Mouse (Mus musculus) left cerebral cortex, postnatal 14 days (tissue): ENCODE results near the gene Bri3. TPM values are rescaled to one million over a fixed set of nuclear protein-coding genes. Genes with fewer than 3 reads are reported as not detected.
A peak's percentile ranks its signal among the peaks of the same experiment; 100 is the strongest.

Experiments used
- DNase-seq, 2 experiments: peaks; one replicate each; pipeline ENCODE4 v3.0.0; 2021 to 2022; ENCODE audit warnings: low spot score in 2 of 2, mixed read lengths in 1 of 2
- intact Hi-C: fragments of 180-260 bp; cut with DNase I; formaldehyde crosslinking; loops from one replicate; pipeline ENCODE4 v1.15.1; 2025
- total RNA-seq, 2 experiments: library from RNA; stranded (reverse); gene quantifications; 2 replicates each; pipeline ENCODE4 v1.2.3; 2021

Bri3 gene
- total RNA-seq, 2 experiments from 2014 or later: 62.1 to 75.0 TPM

DNA sequence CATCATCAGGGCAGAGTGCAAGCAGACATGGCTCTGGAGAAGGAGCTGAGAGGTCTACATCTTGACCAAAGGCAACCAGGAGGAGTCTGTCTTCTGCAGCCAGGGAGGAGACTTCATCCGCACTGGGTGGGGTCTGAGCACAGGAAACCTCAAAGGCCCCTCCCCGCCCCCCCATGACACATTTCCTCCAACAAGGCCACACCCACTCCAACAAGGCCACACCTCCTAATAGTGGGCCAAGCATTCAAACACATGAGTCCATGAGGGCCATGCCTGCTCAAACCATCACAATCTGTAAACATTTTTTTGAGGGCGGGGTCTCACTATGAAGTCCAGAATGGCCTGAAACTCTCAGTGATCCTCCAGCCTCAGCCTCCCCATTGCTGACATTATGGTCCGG lies 135.2 kb downstream of the Bri3 start:
- intact Hi-C loops: no loop called here

DNA sequence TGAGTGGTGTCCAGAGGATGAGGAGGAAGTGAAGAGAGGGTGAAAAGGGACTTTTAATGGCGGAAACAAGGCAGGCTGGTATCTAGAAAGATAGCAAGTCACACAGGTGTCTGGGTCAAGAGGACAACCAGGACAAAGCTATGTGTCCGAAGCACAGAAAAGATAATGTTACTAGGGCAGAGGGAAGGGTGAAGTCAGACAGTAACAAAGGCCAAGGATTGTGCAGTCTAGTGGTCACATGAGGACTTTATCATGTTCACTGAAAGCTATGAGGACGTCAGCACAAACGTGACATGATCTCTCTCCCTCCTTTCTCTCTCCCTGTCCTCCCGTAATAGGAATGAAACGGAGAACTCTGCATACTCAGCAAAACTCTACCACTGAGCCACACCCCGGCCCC lies 136.5 kb downstream of the Bri3 start:
- no peak for DNase-seq
- intact Hi-C loops: no loop called here

More for the DNA sequence above, 135.2 kb downstream of the Bri3 start:
- DNase-seq: no peak

DNA sequence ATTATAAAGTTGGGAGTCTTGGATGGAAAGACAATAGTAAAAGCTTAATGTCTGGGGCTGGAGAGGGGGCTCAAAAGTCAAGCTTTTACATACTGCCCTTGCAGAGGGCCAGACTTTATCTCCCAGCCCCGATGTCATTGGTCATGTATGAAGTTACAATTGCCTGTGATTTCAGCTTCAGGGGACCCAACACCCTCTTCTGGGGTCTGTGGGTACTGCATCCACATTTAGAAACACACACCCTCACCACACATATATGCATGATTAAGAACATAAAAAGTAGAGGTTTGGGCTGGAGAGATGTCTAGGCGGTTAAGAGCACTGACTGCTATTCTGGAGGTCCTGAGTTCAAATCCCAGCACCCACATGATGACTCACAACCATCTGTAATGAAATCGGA lies 137.5 kb downstream of the Bri3 start:
- intact Hi-C loops: no loop called here
- peak in 1 of 2 experiments; percentile 28 for DNase-seq

DNA sequence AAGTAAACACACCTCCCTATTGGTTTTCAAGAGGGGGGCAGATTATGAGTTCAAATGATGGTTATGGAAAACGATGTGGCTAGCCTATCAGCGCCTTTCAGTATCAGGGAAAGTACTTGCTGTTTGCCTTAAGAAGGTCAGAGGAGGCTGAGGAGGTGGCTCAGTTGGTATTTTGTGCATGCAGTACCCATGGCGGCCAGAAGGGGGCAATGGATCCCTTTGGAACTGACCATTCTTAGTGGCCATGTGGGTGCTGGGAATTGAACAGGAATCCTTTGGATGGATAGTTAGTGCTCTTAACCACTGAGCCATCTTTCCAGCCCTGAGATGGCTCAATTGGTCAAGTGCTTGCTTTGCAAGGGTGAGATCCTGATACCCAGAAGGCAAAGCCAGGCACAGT lies 139.7 kb downstream of the Bri3 start:
- no peak for DNase-seq
- intact Hi-C loops: no loop called here

DNA sequence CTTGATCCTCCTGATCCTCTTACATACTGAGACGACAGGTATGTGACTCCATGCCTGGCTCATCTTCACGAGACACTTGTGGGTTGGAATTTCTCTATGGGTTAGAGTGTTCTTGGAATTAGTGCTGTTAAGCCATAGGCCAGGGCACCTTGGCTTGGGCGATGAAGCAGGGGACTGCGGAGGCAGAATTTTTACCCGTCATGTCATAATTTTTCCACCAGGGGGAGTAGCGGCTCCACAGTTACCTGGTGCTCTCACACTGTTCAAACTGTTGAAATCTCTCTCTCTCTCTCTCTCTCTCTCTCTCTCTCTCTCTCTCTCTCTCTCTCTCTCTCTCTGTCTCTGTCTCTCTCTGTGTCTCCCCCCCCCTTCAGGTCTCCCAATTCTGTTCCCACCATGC lies 143.6 kb downstream of the Bri3 start:
- peak; percentile 44 to 76 for DNase-seq
- intact Hi-C loops: loop anchor here (2.0 kb wide), 2 partner anchors 339 to 347 kb away; no protein-coding TSS in a partner anchor

DNA sequence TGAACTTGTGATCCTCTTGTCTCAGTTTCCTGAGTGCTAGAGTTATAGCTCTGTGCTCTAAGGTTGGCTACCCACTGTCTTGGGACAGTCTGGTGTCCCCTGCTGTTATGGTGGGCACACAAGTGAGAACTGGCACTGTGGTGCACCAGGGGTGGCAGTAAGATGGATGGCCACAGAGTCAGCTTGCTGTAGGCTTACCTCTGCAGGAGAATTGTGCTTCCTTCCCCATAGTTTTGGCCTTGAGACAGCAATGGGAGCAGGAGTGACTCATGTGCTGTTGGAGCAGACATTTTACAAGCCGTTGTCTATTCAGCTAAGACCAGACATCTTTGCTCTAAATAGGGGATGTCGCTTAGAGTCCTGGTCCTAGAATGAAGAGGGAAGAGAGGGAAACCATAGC lies 149.9 kb downstream of the Bri3 start:
- DNase-seq: no peak
- intact Hi-C loops: no loop called here

DNA sequence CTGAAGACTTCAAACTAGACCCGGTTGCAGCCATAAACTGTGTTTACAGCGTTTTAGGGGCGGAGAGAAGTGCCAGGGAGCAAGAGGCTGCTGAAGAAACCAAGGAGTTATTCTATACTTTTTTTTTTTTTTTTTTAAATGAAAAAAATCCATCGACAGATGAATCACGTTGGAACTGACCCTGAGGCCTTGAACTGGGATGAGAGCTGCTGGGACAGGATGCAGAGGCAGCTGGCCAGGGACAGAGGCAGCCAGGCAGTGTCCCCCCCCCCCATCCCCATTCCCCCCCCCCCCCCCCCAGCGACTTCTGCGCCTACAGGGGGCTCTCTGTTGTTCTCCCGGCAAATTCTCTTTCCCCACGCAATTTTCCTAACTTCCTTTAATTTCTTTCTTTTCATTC lies 153.3 kb downstream of the Bri3 start:
- DNase-seq: no peak
- intact Hi-C loops: no loop called here

DNA sequence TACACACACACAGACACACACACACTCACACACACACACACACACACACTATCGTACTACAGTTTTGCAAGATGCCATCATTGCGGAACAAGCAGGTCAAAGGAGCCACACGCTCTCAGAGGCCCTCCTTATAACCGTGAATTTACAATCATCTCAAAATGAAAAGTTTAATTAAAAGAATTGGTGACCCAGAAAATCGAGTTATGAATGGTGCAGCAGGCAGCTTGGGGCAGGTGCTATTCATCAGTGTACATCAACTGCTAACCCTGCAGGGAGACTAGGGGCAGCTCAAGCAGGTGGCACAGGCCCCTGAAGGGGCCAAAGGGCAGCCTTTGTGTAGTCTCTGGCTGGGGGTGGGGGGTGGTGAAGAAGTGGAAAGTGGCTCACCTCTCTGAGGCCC lies 156.6 kb downstream of the Bri3 start:
- intact Hi-C loops: no loop called here
- DNase-seq: no peak

DNA sequence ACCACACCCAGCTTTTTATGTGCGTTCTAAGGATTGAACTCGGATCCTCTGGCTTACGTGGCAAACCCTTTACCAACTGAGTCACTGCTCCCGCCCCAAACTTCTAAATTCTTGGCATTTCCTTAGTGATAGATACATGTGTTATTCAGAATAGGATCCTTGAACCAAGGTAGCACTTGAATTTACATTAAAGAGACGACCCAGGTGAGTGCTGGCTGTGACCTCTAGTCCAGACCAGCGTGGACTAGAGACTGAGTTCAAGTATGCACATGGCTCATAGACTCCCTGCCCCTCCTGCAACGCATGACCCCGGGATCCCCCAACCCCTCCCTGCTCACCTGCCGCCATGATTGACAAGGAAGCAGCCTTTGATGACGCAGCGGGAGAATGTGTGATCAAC lies 162.0 kb downstream of the Bri3 start:
- intact Hi-C loops: no loop called here
- no peak for DNase-seq

DNA sequence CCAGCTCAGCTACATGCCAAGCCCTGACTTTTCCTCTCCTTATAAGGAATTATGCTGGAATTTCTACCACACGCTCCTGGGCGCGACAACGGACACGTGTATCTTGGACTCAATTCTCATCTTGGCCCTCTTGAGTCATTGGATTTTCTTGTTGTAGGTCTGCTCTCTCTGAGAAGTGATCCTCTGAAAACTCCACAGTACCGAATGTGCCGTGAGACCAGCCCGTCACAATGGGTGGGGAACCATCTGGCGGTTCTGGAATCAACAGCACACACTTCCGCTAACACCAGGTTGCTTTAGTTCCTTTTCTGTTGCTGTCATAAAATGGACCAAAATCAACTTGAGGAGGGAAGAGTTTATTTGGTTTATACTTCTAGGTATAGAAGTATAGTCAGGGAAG lies 166.4 kb downstream of the Bri3 start:
- DNase-seq: peak in 1 of 2 experiments; percentile 21
- intact Hi-C loops: no loop called here

DNA sequence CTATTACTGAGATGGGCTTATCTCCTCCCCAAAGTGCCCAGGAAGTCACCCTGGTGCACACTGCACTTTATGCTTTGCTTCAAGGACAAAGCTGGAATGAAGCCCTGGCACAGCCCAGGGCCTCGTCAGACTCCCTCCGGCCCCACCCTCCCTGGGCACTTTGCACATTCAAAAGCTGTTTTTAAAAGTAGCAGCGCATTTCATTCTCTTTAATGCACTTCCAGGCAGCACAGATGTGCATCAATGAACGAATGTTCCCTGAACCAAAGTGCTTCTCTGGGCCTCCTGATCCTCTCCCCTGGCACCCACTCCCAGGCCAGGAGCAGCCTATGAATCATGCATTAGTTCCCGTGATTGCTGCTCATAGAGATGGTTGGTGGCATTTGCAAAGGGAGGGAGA lies 167.5 kb downstream of the Bri3 start:
- peak in 1 of 2 experiments; percentile 14 for DNase-seq
- intact Hi-C loops: no loop called here

DNA sequence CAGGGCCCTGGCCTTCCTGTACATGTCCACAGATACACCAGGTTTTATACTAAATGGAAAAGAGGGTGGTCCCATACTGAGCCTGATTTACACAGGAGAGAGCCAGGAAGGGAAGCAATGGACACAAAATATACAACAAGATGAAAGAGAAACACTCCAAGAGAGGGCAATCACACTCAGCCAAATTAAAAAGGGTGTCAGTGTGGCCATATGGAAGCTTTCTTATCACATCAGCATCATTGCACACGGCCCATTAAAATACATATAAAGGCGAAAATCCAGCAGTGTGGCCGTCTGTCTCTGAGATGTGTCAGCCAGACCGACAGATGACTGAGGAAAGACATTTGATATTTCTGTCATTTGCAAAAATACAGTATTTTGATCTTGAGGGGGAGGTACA lies 168.5 kb downstream of the Bri3 start:
- DNase-seq: no peak
- intact Hi-C loops: no loop called here

DNA sequence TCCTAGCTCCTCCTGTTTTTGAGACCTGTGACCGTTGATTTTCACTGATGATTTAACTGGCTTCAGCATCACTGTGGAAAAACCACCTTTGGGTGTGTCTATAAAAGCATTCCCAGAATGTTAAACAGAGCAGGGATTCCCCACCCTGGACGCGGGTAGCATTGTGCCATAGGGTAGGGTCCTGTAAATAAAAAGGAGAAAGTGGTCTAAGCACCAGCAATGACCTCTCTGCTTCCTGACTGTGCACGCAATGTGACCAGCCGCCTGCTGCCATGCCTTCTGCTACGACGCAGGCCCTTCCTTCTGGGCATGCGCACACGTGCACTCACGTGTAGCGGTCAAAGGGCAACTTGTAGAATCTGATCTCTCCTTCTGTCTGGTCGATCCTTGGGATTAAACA lies 174.2 kb downstream of the Bri3 start:
- intact Hi-C loops: no loop called here
- DNase-seq: no peak

DNA sequence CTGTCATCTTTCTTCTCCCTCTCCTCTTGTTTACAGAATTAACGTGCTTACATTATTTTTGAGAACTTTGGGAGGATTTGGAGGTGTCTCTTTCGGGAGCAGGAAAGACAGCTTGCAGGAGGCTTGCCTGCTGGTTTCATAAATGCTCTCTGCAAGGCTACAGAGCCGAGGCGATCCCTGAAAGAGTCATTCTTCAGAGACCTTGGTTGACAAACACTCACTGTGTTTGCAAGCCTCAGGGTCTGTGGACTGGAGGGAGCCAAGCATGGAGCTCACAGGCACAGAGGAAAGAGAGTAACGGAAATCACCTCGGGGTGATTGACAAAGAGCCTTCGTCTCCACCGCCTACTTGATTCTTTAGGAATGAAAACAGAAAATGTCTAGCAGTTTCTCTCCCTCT lies 175.8 kb downstream of the Bri3 start:
- intact Hi-C loops: no loop called here
- DNase-seq: no peak

DNA sequence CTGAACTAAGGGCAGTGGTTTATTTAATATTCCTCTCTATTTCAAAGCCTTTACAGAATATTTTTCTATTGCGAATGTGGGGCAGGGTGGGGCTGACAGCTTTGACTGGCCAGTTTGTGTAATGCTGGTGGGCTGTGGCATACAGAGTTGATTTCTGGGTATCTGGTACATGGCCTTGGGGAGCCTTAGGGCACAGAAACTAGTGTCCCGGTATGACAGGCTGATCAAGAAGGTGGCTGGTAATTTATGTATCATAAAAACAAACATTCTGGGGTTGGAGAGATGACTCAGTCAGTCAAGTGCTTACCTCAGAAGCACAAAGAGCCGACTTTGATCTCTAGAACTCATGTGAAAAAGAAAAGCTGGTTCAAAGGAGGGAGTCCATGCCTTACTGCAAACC lies 182.5 kb downstream of the Bri3 start:
- intact Hi-C loops: no loop called here
- DNase-seq: no peak

DNA sequence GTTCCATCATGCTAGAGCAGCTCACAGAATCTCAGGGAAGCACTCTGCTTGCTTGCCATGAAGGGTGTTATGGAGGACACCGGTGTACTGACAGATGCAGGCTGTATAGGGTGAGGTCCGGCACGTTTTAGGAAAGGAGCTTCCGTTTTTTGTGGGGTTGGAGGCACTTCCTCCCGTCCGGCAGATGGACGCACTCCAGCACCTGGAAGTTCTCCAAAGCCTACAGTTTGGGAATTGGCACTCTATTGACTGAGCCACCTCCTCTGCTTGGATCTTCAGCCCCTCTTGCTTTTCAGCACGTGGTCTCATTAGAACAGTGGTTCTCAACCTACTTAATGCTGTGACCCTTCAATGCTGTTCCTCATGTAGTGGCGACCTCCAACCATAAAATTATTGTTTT lies 183.6 kb downstream of the Bri3 start:
- no peak for DNase-seq

DNA sequence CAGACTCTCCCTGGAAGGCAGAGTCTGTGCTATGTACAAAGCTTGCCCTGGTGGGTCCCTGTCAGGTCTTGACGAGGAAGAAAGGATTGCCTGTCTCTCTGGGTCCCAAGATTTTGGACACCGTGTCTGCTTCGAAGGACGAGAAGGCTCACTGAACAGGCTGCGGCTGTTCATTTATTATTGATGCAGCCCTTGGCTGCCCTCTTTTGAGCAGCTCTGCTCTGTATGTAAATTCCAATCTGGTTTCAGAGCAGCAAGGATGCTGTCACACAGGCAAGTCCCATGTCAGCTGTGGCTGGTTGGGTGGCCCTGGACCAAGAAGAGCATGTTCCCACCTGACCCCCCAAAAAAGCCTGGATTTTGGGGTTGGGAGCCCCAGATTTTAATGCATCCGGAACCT lies 187.2 kb downstream of the Bri3 start:
- DNase-seq: no peak
- intact Hi-C loops: no loop called here

More for the DNA sequence above, 183.6 kb downstream of the Bri3 start:
- intact Hi-C loops: no loop called here

DNA sequence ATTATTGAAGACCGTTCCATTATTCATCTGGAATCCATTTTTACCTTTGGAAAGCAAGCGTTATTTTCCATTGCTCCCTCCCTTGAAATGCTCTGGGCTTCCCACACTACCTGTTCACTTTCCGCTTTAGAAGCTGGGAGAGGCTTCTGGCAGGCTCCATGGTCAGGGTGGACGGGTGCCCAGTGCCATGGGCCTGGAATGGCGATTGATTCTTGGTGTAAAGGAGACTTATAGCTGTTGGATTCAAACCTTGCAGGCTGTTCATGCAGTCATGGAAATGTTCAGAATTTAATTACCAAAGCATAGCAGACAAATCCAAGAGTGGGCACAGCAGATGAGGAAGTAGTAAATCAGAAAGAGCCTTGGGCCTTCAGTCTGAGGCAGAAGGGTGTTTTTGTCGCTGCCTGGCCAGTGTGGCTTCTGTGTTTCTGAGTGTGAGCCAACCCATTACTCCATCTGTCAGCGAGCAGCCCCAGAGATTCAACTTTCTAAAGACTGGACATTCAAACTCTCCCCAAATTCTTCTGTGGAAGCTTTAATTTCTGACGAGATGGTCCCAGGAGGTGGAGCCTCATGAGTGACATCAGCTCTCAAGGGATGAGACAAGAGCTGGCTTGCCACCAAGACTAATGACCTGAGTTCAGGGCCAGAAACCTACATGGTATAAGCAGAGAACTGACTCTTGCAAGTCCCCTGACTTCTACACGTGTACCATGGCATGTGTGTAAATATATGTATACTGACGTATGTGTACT lies 195.2 kb downstream of the Bri3 start:
- intact Hi-C loops: loop anchor here (10.0 kb wide), 1 partner anchor 285 kb away; no protein-coding TSS in a partner anchor
- no peak for DNase-seq

DNA sequence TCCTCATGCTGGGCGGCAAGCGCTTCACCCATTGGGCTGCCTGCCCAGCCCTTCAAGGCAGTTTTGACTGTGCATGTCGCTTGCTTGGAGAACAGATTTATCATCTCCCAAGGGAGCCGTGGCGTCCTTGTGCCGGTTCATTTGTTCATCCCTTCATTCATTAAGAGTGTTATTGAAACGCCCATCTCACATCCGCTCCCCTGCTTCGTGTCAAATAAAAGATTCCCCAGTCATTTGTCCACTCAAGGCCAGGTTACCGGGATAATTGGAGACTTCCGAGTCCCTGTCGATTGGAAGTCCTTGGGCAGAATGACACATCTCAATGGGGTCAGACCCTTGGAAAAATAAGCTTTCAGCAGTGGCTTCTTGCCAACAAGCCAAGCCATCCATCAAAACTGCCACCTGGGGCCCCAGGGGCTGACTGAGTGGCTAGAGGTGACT lies 197.6 kb downstream of the Bri3 start:
- DNase-seq: no peak
- intact Hi-C loops: loop anchor here (10.0 kb wide), 1 partner anchor 283 kb away; no protein-coding TSS in a partner anchor

DNA sequence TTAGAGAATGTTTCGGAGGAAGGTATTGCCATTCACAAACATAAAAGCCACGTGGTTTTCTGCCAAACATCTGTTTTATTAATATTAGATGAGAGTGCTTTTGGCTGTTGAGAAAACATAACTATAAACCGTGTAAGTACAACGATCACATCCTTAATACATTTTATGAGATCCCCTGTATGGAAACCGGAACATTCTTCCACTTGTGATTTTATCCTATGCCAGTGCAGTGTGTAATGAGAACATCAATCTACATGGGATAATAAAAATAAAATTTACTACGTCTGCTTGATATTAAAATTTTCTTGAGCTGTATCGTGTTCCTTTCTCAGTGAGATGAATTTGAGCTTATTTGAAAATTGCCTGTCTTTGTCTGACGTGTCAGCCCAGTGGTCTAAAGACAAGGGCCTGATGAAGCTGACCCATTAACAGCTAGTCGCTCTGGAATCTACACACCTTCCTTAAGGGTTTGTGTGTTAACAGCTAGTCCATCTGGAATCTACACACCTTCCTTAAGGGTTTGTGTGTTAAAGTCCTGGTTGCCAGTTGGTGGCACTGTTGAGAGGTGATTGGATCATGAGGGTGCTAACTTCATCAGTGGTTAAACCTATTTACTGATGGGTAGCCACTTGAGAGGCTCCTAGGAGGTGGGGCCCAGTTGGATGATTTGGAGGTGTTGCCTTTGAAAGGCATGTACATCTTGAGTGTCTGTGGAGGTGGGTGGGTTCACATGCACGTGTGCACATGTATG lies 202.4 kb downstream of the Bri3 start:
- peak; percentile 15 to 39 for DNase-seq
- intact Hi-C loops: loop anchor here (10.0 kb wide), 1 partner anchor 278 kb away; no protein-coding TSS in a partner anchor

DNA sequence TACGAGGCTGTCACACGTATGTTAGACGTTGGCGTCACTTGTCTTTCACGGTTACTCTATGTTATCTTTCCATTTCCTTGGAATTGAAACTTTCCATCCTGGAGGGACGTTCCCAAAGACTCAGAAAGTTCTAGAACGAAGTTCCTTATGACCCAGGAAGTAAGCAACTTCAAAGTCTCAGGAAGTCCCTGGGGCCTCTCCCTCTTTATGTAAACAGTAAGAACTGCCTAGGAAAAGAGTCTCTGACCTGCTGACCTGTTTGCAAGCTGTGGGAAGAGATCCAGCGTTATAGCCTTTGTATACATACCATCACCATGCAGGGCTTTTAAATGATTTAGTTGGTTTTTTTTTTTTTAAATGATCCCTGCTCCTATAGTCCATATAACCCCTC lies 203.0 kb downstream of the Bri3 start:
- intact Hi-C loops: loop anchor here (10.0 kb wide), 1 partner anchor 278 kb away; no protein-coding TSS in a partner anchor

More for the DNA sequence above, 203.0 kb downstream of the Bri3 start:
- DNase-seq: no peak
